Mouse (Mus musculus) brain, embryonic 14.5 days (tissue): ENCODE measurements around the gene Adamts8.

ENCODE experiments used
- CTCF ChIP-seq: fragments of 200-500 bp; IDR thresholded peaks from 2 replicates; pipeline ENCODE4 v1.5.1; 2012; ENCODE audit warnings: inconsistent platforms, mild to moderate bottlenecking, moderate library complexity, borderline replicate concordance; ENCODE audit not compliant: insufficient read depth, insufficient read length; ENCODE audit errors: extremely low read depth
- POLR2A ChIP-seq: fragments of 200-500 bp; IDR thresholded peaks from 2 replicates; pipeline ENCODE4 v1.6.1; 2012; ENCODE audit warnings: mild to moderate bottlenecking, inconsistent platforms, borderline replicate concordance; ENCODE audit not compliant: poor library complexity, insufficient read depth, insufficient read length, severe bottlenecking; ENCODE audit errors: extremely low read depth

GRCm38 (mm10) chr9:30913429-30913828 is 28.9 kb upstream of the Adamts8 start:
- TF ChIP-seq CTCF (no peak), POLR2A (no peak)
